Mouse (Mus musculus): Measurements from ENCODE around the gene Timm22. TPM values are rescaled to one million over a fixed set of nuclear protein-coding genes. Genes with fewer than 3 reads are reported as not detected.

Timm22 gene
- polyA plus RNA-seq, 1 experiment from 2014 or later, result 120 TPM

Other genes with a start within 250 kb of the Timm22 start
- gene Vps53, start 227.3 kb upstream of the Timm22 start, polyA plus RNA-seq (2016; fragmentation: Nextera tagmentation; extraction: Ambion mirVana), result 61.7 and 62.2 TPM in 2 replicates
- gene Fam57a, start 227.3 kb upstream of the Timm22 start, polyA plus RNA-seq (2016; fragmentation: Nextera tagmentation; extraction: Ambion mirVana), result 30.4 and 30.6 TPM in 2 replicates
- gene Dbil5, start 189.3 kb upstream of the Timm22 start, polyA plus RNA-seq (2016; fragmentation: Nextera tagmentation; extraction: Ambion mirVana), result 0.75 and 1.2 TPM in 2 replicates
- gene Gemin4, start 189.3 kb upstream of the Timm22 start, polyA plus RNA-seq (2016; fragmentation: Nextera tagmentation; extraction: Ambion mirVana), result 22.1 and 28.6 TPM in 2 replicates
- gene Mrm3, start 163.2 kb upstream of the Timm22 start, polyA plus RNA-seq (2016; fragmentation: Nextera tagmentation; extraction: Ambion mirVana), result 17.1 and 18.7 TPM in 2 replicates
- 111 TPM in 2 replicates for gene Glod4, start 163.2 kb upstream of the Timm22 start, polyA plus RNA-seq (2016; fragmentation: Nextera tagmentation; extraction: Ambion mirVana)
- 64.1 and 64.4 TPM in 2 replicates for gene Nxn, start 7.8 kb upstream of the Timm22 start, polyA plus RNA-seq (2016; fragmentation: Nextera tagmentation; extraction: Ambion mirVana)
- 74.9 and 76.2 TPM in 2 replicates for gene Abr, start 215.4 kb downstream of the Timm22 start, polyA plus RNA-seq (2016; fragmentation: Nextera tagmentation; extraction: Ambion mirVana)

Measured in neural tube, embryonic 12.5 days (tissue).